Mouse (Mus musculus) E14TG2a.4 (cell line): ENCODE data around the gene Hsf4.

Source experiments
- H3K27me3 ChIP-seq: 2 replicates; pipeline ENCODE4 v1.6.1; 2014; ENCODE audit warnings: low read length, control low read depth; ENCODE audit not compliant: insufficient read depth
- H3K36me3 ChIP-seq: 2 replicates; pipeline ENCODE4 v1.6.1; 2014; ENCODE audit warnings: low read length, control low read depth; ENCODE audit not compliant: insufficient read depth
- H3K4me1 ChIP-seq: replicated peaks from 2 replicates; pipeline ENCODE4 v1.6.1; 2014; ENCODE audit warnings: low read depth, low read length, control low read depth
- H3K4me3 ChIP-seq: replicated peaks from 2 replicates; pipeline ENCODE4 v1.5.1; 2014; ENCODE audit warnings: mild to moderate bottlenecking, low read length
- H3K9me3 ChIP-seq: 2 replicates; pipeline ENCODE4 v1.6.1; 2014; ENCODE audit warnings: low read length, control low read depth
- CTCF ChIP-seq: conservative IDR thresholded peaks from 2 replicates; pipeline ENCODE4 v1.5.1; 2014; ENCODE audit warnings: low read length
- NANOG ChIP-seq: IDR thresholded peaks from 2 replicates; pipeline ENCODE4 v1.6.1; 2014; ENCODE audit warnings: borderline replicate concordance, low read length, mixed read lengths
- POU5F1 ChIP-seq: IDR thresholded peaks from 2 replicates; pipeline ENCODE4 v1.6.1; 2014; ENCODE audit warnings: low read length, borderline replicate concordance

Hsf4 gene

DNA sequence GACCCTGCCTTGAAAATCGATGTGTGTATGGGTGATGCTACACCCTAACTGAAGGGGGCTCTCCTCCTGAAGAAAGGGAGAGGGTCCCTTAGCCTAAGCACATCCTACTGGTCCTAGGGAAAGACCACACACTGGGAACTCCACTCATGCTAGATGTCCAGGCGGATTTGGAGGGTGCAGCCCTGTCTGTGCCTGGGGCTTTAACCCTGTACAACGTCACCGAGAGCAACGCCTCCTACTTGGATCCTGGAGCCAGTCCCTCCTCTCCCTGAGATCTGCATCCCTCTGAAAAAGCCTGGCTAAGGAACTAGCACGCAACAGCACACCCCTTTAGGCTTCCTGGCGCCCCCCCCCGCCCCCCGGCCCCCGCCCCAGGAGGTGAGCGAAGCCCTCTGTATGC lies 5.8 kb downstream of the Hsf4 start:
- H3K4me3 ChIP-seq: no peak overlapping the region
- TF ChIP-seq POU5F1: no peak
- TF ChIP-seq CTCF: no peak
- no peak for TF ChIP-seq NANOG
- H3K4me1 ChIP-seq: peaks cover 57% of the 10 kb centered on the region
- H3K27me3 ChIP-seq: peaks cover 98% of the 10 kb centered on the region
- H3K9me3 ChIP-seq: no peaks in the 10 kb centered on the region
- H3K36me3 ChIP-seq: peaks cover 6% of the 10 kb centered on the region; the same call in 1 of the 2 replicates

DNA sequence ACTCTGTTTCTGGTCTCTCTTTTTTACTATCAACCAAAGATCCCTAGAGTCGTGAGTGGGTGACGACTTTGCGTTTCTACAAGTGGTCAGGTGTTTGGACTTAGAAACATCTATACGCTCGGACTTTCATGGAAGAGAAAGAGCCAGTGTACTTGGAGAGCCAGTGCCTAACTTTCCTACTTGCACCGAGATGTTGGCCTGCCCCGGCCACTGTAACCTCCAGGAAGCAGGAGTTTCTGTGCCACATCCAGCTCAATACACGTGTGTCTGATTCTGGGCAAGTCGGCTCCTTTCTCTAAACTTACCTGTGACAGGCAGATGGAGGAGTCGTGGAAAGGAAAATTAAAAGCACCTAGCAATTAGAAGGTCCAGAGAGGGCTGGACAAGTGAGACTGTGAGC lies 6.2 kb downstream of the Hsf4 start, which contains the start of gene Nol3:
Gene Nol3 (plus strand): TSS at position 301 of the 400 bp plus-strand sequence.
- TF ChIP-seq POU5F1 (no peak), NANOG (no peak), CTCF (no peak)

DNA sequence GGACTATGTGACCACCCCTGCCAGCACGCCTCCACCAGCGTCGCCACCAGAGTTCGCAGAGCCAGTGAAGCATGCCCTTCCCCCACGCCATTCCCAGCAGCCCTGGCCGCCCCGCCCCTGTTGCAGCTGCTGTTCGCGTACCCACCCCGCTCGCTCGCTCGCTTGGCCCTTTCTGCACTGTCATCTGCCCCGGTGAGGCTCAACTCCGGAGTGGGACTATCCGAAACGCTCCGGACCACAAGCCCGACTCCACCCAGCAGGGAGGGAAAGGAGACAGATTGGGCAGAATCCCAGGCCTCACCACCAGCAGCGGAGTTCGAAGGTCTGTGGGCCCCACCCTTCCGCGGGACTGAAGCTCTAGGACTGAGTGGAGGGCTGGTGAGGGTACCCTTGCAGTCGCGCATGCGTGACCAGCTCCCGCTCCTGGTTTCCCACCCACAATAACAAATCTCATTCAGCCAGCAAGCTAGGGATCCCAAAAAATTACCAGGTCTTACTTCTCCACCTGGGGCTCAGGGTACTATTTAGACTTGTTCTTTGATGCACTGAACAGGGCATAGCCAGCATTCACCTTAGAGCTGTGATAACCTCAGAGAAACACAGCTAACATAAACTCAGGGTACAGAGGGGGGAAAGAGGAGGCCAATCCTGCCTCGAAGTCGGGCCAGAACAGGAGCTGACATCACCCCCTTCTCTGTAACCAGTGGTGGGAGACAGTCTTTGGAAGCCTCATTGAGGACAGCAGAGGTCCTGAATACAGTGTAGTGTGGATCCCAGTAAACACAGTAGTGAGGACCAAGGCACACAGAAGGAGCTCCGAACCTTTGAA lies 6.9 kb downstream of the Hsf4 start:
- H3K4me1 ChIP-seq: peaks cover 50% of the 10 kb centered on the region
- H3K36me3 ChIP-seq: peaks cover 14% of the 10 kb centered on the region
- peak overlapping the region; percentile 67 for H3K4me3 ChIP-seq
- TF ChIP-seq CTCF (no peak), POU5F1 (no peak), NANOG (no peak)
- no peaks in the 10 kb centered on the region for H3K9me3 ChIP-seq
- H3K27me3 ChIP-seq: peaks cover 95% of the 10 kb centered on the region

More for the DNA sequence above, 6.2 kb downstream of the Hsf4 start, which contains the start of gene Nol3:
- Histone ChIP-seq H3K4me3 (peak within 1 kb of the TSS; percentile 67), H3K9me3 (no peaks in the 10 kb centered on the region), H3K36me3 (peaks cover 10% of the 10 kb centered on the region; the same call in 1 of the 2 replicates), H3K27me3 (peaks cover 98% of the 10 kb centered on the region), H3K4me1 (peaks cover 53% of the 10 kb centered on the region)

DNA sequence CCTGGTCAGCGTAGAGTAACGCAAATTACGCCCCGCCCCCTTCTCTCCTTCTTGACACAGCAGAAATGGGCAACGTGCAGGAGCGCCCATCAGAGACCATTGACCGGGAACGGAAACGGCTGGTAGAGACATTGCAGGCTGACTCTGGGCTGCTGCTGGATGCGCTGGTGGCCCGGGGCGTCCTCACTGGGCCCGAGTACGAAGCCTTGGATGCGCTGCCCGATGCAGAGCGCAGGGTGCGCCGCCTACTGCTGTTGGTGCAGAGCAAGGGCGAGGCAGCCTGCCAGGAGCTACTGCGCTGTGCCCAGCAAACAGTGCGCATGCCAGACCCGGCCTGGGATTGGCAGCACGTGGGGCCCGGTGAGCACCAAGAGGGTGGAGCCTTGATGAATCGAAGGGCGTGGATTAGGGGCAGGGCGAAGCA lies 9.3 kb downstream of the Hsf4 start:
- Histone ChIP-seq H3K36me3 (peaks cover 23% of the 10 kb centered on the region), H3K27me3 (peaks cover 88% of the 10 kb centered on the region), H3K4me1 (peaks cover 68% of the 10 kb centered on the region), H3K4me3 (peak overlapping the region; percentile 70), H3K9me3 (no peaks in the 10 kb centered on the region)
- TF ChIP-seq CTCF: no peak
- TF ChIP-seq POU5F1: no peak
- TF ChIP-seq NANOG: no peak

DNA sequence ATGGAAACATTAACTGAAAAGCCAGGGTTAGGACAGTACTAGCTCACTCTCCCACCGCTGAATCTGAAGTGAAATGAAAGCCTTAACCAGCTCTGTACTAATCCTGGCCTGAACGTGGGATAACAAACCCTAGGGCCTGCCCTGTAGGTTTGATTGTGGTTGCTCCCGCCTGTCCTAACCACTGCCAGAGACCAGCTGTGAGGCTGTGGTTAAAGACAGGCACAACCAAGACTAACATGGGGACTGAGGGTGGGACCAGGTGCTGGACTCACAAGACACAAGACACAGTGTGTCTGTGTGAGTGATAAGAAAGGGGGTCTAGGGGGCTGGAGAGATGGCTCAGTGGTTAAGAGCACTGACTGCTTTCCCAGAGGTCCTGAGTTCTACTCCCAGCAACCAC lies 11.0 kb downstream of the Hsf4 start:
- no peak for TF ChIP-seq POU5F1
- no peak for TF ChIP-seq CTCF
- TF ChIP-seq NANOG: no peak
- H3K4me1 ChIP-seq: peaks cover 63% of the 10 kb centered on the region
- no peaks in the 10 kb centered on the region for H3K9me3 ChIP-seq
- H3K4me3 ChIP-seq: no peak overlapping the region
- H3K27me3 ChIP-seq: peaks cover 84% of the 10 kb centered on the region
- H3K36me3 ChIP-seq: peaks cover 33% of the 10 kb centered on the region

DNA sequence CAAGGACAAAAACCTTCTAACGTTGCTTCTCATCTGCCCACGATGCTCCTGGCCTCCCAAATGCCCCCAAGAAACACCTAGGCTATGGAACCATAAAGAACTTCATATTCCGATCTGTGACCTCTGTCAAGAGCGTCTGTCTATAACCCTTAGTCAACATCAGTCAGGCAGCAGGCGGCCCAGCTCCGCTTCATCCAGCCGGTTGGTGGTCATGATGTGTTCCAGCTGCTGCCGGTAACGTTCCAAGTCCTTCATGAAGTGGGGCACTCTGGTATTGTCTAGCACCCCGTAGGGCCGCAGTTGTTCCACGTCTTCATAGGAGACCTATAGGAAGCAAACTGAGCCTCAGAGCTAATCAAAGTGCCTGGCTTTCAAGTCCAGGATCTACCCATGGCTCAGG lies 12.2 kb downstream of the Hsf4 start:
- H3K9me3 ChIP-seq: no peaks in the 10 kb centered on the region
- peaks cover 80% of the 10 kb centered on the region for H3K27me3 ChIP-seq
- no peak overlapping the region for H3K4me3 ChIP-seq
- TF ChIP-seq NANOG (no peak), POU5F1 (no peak), CTCF (no peak)
- peaks cover 63% of the 10 kb centered on the region for H3K4me1 ChIP-seq
- peaks cover 38% of the 10 kb centered on the region for H3K36me3 ChIP-seq

- H3K36me3 ChIP-seq: peaks cover 38% of the 10 kb centered on the region
- H3K27me3 ChIP-seq: peaks cover 77% of the 10 kb centered on the region
- H3K4me3 ChIP-seq: peak overlapping the region; percentile 67
- H3K4me1 ChIP-seq: peaks cover 61% of the 10 kb centered on the region
- no peak for TF ChIP-seq POU5F1
- TF ChIP-seq CTCF: no peak
- no peak for TF ChIP-seq NANOG
- no peaks in the 10 kb centered on the region for H3K9me3 ChIP-seq
These were observed 12.6 kb downstream of the Hsf4 start for GRCm38 (mm10) chr8:105282239-105282638.

DNA sequence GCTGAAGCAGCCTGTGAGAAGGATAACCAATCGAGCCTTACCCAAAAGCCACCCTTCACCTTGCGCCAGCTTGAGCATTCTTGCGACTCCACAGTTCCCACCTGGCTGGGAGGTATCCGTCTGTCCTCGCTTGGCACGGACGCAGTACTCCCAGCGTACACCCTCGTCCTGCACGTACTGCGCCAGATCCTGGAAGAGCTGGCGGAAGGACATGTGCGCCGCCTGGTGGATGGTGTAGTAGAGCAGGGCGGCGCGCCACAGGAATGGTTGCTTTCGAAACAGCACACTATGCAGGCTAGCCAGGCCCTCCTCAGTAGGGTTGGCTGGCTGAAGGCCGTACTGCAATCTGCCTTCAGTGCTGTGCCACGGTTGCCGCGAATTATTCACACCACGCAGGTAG lies 13.5 kb downstream of the Hsf4 start:
- Histone ChIP-seq H3K4me1 (peaks cover 62% of the 10 kb centered on the region), H3K9me3 (no peaks in the 10 kb centered on the region), H3K27me3 (peaks cover 68% of the 10 kb centered on the region), H3K4me3 (peak overlapping the region; percentile 67), H3K36me3 (peaks cover 38% of the 10 kb centered on the region)
- peak; percentile 91 for TF ChIP-seq CTCF
- no peak for TF ChIP-seq NANOG
- no peak for TF ChIP-seq POU5F1

DNA sequence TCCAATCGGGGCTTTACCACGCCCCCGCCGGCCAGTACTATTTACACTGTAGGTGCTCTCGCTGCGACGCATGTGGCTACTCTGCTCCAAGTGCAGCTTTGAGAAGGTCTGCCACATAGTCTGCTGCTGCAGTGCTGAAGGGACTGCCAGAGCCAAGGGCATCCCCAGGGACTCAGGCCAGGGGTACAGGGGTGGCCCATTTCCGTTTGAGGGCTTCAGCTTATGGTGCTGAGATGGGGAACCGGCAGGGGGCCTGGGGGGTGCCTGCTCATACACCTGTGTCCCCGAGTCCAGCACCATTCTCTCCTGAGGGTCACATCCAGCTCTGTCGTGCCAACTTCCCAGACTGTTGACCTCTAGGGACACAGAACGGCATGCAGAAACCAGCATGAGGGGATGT lies 15.9 kb downstream of the Hsf4 start:
- no peaks in the 10 kb centered on the region for H3K9me3 ChIP-seq
- TF ChIP-seq CTCF (no peak), NANOG (no peak), POU5F1 (no peak)
- H3K4me3 ChIP-seq: 0 out of 2 replicates have a peak overlapping the region, but pooled peaks have one; percentile 20
- peaks cover 53% of the 10 kb centered on the region for H3K27me3 ChIP-seq
- H3K36me3 ChIP-seq: peaks cover 31% of the 10 kb centered on the region
- H3K4me1 ChIP-seq: peaks cover 67% of the 10 kb centered on the region
